Mouse (Mus musculus): ENCODE measurements around the gene Rasal3.

DNA sequence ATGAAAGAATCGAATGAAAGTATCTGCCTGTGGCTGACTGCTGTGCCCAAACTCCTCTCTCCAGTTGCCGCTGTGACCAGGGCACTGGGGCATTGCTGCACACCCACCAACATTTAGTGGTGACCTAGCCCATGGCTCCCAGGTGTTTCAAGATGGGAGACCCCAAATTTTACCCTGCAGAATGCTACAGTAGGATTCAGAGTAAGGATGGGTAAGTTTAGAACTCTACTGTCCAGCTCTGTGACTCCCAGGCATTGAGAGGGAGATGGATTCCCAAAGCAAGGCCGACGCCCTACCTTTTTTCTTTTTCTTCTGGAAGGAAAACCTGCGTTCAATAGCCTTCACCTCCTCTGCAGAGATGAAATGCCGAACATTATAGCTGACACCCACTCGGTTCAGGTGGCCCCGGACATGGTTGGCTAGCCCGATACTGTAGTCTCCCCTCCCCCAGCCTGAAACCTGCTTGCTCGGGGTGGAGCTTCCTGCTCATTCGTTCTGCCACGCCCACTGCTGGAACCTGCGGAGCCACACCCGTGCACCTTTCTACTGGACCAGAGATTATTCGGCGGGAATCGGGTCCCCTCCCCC lies 34.3 kb downstream of the Rasal3 start:
- TF ChIP-seq POLR2A (IDR thresholded peaks at IDR 0.05; ENCODE audit: borderline replicate concordance, low read depth, low read length) (no peak), CTCF (IDR thresholded peaks at IDR 0.05; ENCODE audit: low read depth, low read length) (no peak)
